Mouse (Mus musculus) limb, embryonic 13.5 days (tissue): ENCODE results near the gene Smarcad1. TPM values are rescaled to one million over a fixed set of nuclear protein-coding genes. Genes with fewer than 3 reads are reported as not detected.

Source experiments
- ATAC-seq: fragments of 200-750 bp; cut with Nextera tagmentation; 2 replicates; pipeline ENCODE4 v1.8.0; 2017; ENCODE audit warnings: low read depth, moderate number of reproducible peaks, moderate TSS enrichment; ENCODE audit not compliant: low FRiP score
- H3K27ac ChIP-seq: fragments of 300-500 bp; sonication (generic); 2 replicates; pipeline ENCODE4 v1.5.1; 2015; ENCODE audit warnings: inconsistent platforms, mild to moderate bottlenecking, moderate library complexity
- H3K27me3 ChIP-seq: fragments of 300-500 bp; sonication (generic); 2 replicates; pipeline ENCODE4 v1.6.1; 2015; ENCODE audit warnings: mild to moderate bottlenecking, inconsistent platforms
- H3K36me3 ChIP-seq: fragments of 300-500 bp; sonication (generic); 2 replicates; pipeline ENCODE4 v1.6.1; 2015; ENCODE audit warnings: inconsistent platforms, mild to moderate bottlenecking, moderate library complexity
- H3K4me1 ChIP-seq: fragments of 300-500 bp; sonication (generic); 2 replicates; pipeline ENCODE4 v1.6.1; 2015; ENCODE audit warnings: inconsistent platforms
- H3K4me2 ChIP-seq: fragments of 300-500 bp; sonication (generic); replicated peaks from 2 replicates; pipeline ENCODE4 v1.6.1; 2015; ENCODE audit warnings: inconsistent platforms, mild to moderate bottlenecking, moderate library complexity
- H3K4me3 ChIP-seq: fragments of 300-500 bp; sonication (generic); 2 replicates; pipeline ENCODE4 v1.5.1; 2015; ENCODE audit warnings: moderate library complexity, mild to moderate bottlenecking, inconsistent platforms
- H3K9ac ChIP-seq: fragments of 300-500 bp; sonication (generic); 2 replicates; pipeline ENCODE4 v1.6.1; 2015; ENCODE audit warnings: mild to moderate bottlenecking, inconsistent platforms
- H3K9me3 ChIP-seq: fragments of 300-500 bp; sonication (generic); 2 replicates; pipeline ENCODE4 v1.6.1; 2016; ENCODE audit warnings: inconsistent platforms
- WGBS: fragments of 180-500 bp; shearing (Covaris S2); methylation state at CpG from one replicate; pipeline ENCODE4 v1.1.7; 2015; 5-methylcytosine and 5-hydroxymethylcytosine counted together
- polyA plus RNA-seq: library from polyadenylated mRNA; unstranded; fragments of >200 nt; fragmentation: Nextera tagmentation; extraction: Ambion mirVana; gene quantifications from 2 replicates; pipeline ENCODE4 v1.2.1, GENCODE M21; 2015

Smarcad1 gene
- polyA plus RNA-seq, 1 experiment from 2014 or later, result 79.8 TPM

- 93% methylated on average over 4 of the region's 4 CpGs for WGBS
- Histone ChIP-seq H3K9ac (no peak overlapping the region), H3K4me1 (no peaks in the 10 kb centered on the region), H3K27ac (no peak overlapping the region), H3K4me2 (no peak overlapping the region), H3K9me3 (no peaks in the 10 kb centered on the region), H3K4me3 (no peak overlapping the region), H3K27me3 (no peaks in the 10 kb centered on the region), H3K36me3 (no peaks in the 10 kb centered on the region)
- ATAC-seq, result no peak
Observed at GRCm38 (mm10) chr6:65157042-65157441, 114.7 kb downstream of the Smarcad1 start.

DNA sequence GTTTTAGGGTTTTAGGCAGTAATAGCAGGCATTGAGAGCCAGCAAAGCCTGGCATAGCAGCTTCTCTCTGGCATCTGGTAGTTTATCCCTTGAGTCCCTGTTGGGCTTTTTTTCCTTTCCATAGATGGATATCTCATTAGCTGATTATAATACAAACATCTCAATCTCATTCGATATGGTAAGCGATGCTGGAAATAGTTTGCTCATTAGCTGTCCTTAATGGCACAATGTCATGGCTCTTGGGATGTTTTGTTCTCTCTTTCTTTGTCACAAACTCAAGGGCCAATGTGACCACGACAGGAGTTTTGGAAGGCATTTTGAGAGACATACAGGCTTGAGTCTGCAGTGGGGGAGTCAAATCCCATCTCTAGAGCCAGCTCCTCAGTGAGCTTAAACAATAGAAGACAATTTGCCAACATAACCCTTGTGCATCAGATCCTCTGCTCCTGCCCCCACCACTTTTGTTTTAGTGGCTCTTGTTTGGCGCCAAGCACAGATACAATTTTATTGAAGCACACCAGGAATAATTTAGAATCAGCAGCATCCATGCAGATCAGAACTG, 117.1 kb downstream of the Smarcad1 start:
- Histone ChIP-seq H3K4me3 (no peak overlapping the region), H3K9ac (no peak overlapping the region), H3K27ac (no peak overlapping the region), H3K9me3 (no peaks in the 10 kb centered on the region), H3K36me3 (no peaks in the 10 kb centered on the region), H3K27me3 (no peaks in the 10 kb centered on the region), H3K4me2 (no peak overlapping the region), H3K4me1 (no peaks in the 10 kb centered on the region)
- WGBS, result 86% methylated on average over 4 of the region's 4 CpGs
- no peak for ATAC-seq

DNA sequence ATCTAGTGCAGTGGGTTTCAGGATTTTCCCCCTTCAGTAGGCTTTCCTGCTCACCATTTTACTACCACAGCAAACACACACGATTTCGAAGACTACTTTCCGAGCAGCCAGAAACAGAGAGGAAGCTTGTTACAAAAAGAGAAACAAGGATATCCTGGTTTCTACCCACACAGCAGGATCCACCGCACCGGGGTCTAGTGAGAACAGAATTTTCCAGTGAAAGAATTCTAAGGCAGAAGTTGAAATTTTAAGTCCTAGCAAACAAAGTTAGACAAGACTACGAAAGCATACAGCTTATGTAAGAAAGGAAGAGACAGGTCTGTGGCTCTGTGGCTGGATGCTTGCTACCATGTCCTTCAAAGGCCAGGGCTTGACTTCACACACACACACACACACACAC, 121.8 kb downstream of the Smarcad1 start:
- ATAC-seq, result no peak
- Histone ChIP-seq H3K4me3 (no peak overlapping the region), H3K4me1 (no peaks in the 10 kb centered on the region), H3K4me2 (no peak overlapping the region), H3K9ac (no peak overlapping the region), H3K27ac (no peak overlapping the region), H3K9me3 (no peaks in the 10 kb centered on the region), H3K36me3 (no peaks in the 10 kb centered on the region), H3K27me3 (no peaks in the 10 kb centered on the region)
- whole genome bisulfite sequencing, result 81% methylated on average over 6 of the region's 6 CpGs

GRCm38 (mm10) chr6:65164977-65165376, 122.6 kb downstream of the Smarcad1 start:
- H3K9me3 ChIP-seq, result no peaks in the 10 kb centered on the region
- 45% methylated on average over 5 of the region's 5 CpGs for WGBS
- H3K27ac ChIP-seq, result no peak overlapping the region
- H3K4me3 ChIP-seq, result no peak overlapping the region
- H3K4me1 ChIP-seq, result no peaks in the 10 kb centered on the region
- H3K27me3 ChIP-seq, result no peaks in the 10 kb centered on the region
- ATAC-seq, result no peak
- H3K36me3 ChIP-seq, result no peaks in the 10 kb centered on the region
- H3K4me2 ChIP-seq, result no peak overlapping the region
- H3K9ac ChIP-seq, result no peak overlapping the region

Other genes starting within 250 kb of the Smarcad1 start
- gene Hpgds, start 102.3 kb downstream of the Smarcad1 start, polyA plus RNA-seq, result 9.3 and 12.3 TPM in 2 replicates